Mouse (Mus musculus): ENCODE data around the gene BC049715.

DNA sequence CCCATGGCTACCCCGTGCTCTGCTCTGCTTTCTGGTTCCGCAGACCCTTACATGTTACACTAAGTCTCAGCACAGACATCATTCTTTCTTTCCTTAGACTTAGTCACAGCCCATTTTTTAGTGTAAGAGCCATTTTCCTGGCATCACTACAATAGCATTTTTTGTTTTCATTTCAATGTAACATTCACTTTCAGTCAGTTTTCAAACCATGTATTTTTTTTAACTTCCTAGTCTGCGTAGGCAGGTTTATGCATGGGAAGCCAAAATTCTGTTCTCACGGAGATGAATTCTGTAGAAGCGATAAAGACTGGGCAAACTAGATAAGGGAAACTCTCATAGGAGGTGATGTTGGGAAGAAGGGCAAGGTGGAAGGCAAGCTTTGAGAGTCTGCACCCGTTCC lies 62.1 kb downstream of the BC049715 start:
- no peak for TF ChIP-seq CTCF (conservative IDR thresholded peaks at IDR 0.05; ENCODE audit: insufficient read depth, insufficient read length, low read depth, low read length)
- no peak for TF ChIP-seq POLR2A (IDR thresholded peaks at IDR 0.05; ENCODE audit: low read depth, low read length)
